Comparison of ENCODE assay signal across 35 mouse cellular contexts in genomic region chr17:36874636-36875035, GRCm38 (mm10). TPM values are rescaled to one million over a fixed set of nuclear protein-coding genes. Genes with fewer than 3 reads are reported as not detected.
DNase-seq lines count a peak whose midpoint lies in the region; ATAC-seq and TF ChIP-seq lines count a peak whose summit lies in the region.
"Had no signal": no experiment of that assay in that cellular context is flagged by ENCODE, and none has a peak within 500 bp of the region (broad histone marks: within the 10 kb centered on the region; RNA-seq: fewer than 3 reads in every experiment).

No protein-coding gene starts in this region.

- peaks cover 13% of the 10 kb centered on the region for H3K27me3 ChIP-seq in heart, embryonic 13.5 days (replicated peaks)
- peaks cover 2% of the 10 kb centered on the region; the same call in 1 of the 2 replicates for H3K27me3 ChIP-seq in heart, embryonic 11.5 days (ENCODE audit: control insufficient read depth, insufficient read depth, low read length)
- H3K27me3 ChIP-seq in lung, postnatal 0 days (replicated peaks; ENCODE audit: insufficient read depth, low read length), result no peaks in the 10 kb centered on the region
- no peaks in the 10 kb centered on the region for H3K27me3 ChIP-seq in liver, embryonic 14.5 days (ENCODE audit: control insufficient read depth, insufficient read depth, low read length)
- H3K27me3 ChIP-seq: forebrain, embryonic 15.5 days; hindbrain, embryonic 15.5 days; midbrain, embryonic 15.5 days had no signal

- no peaks in the 10 kb centered on the region for H3K9me3 ChIP-seq in heart, embryonic 13.5 days
- H3K9me3 ChIP-seq in heart, embryonic 11.5 days (replicated peaks; ENCODE audit: control insufficient read depth, low read length), result no peaks in the 10 kb centered on the region
- H3K9me3 ChIP-seq in lung, postnatal 0 days (ENCODE audit: low read length), result no peaks in the 10 kb centered on the region
- H3K9me3 ChIP-seq in liver, embryonic 14.5 days (ENCODE audit: control insufficient read depth, low read length), result no peaks in the 10 kb centered on the region
- H3K9me3 ChIP-seq: embryonic facial prominence, embryonic 15.5 days; forebrain, embryonic 10.5 days; forebrain, embryonic 15.5 days; heart, embryonic 12.5 days; hindbrain, embryonic 15.5 days; midbrain, embryonic 10.5 days; midbrain, embryonic 15.5 days had no signal

- no peak overlapping the region for H3K4me3 ChIP-seq in heart, embryonic 13.5 days
- H3K4me3 ChIP-seq in heart, embryonic 11.5 days (ENCODE audit: low read depth, low read length), result no peak overlapping the region
- no peak overlapping the region for H3K4me3 ChIP-seq in lung, postnatal 0 days (ENCODE audit: low read depth, low read length)
- H3K4me3 ChIP-seq in liver, embryonic 14.5 days (ENCODE audit: insufficient read depth in 1 of 2, low read depth in 2 of 2, low read length in 2 of 2), result peak overlapping the region; percentile 2 to 20; a peak in 2 of 4 replicates
- H3K4me3 ChIP-seq: embryonic facial prominence, embryonic 15.5 days; forebrain, embryonic 10.5 days; forebrain, embryonic 15.5 days; gastrocnemius, adult 2 months; heart, embryonic 12.5 days; hindbrain, embryonic 15.5 days; midbrain, embryonic 10.5 days; midbrain, embryonic 15.5 days had no signal

- no peak for ATAC-seq in heart, embryonic 13.5 days (ENCODE audit: extremely low read depth, insufficient number of reproducible peaks, low FRiP score, low TSS enrichment)
- ATAC-seq in heart, embryonic 11.5 days (replicated peaks; ENCODE audit: insufficient number of reproducible peaks, low FRiP score, low TSS enrichment), result no peak
- peak; percentile 6; the same call in 1 of the 2 replicates for ATAC-seq in lung, postnatal 0 days
- no peak for ATAC-seq in liver, embryonic 14.5 days (ENCODE audit: insufficient read depth)
- ATAC-seq: CD4-positive, CD25-positive, alpha-beta regulatory T cell, adult 4 months; forebrain, embryonic 15.5 days; inflammation-experienced regulatory T-cells, adult 6 months; midbrain, embryonic 15.5 days had no signal

- H3K27ac ChIP-seq in heart, embryonic 13.5 days (replicated peaks), result no peak overlapping the region
- H3K27ac ChIP-seq in heart, embryonic 11.5 days (ENCODE audit: low read depth, low read length), result no peak overlapping the region
- no peak overlapping the region for H3K27ac ChIP-seq in lung, postnatal 0 days (ENCODE audit: low read length)
- H3K27ac ChIP-seq in liver, embryonic 14.5 days, result no peak overlapping the region
- H3K27ac ChIP-seq: embryonic facial prominence, embryonic 15.5 days; forebrain, embryonic 10.5 days; forebrain, embryonic 15.5 days; gastrocnemius, adult 2 months; hindbrain, embryonic 15.5 days; kidney, postnatal 0 days; midbrain, embryonic 10.5 days; midbrain, embryonic 15.5 days had no signal

- DNase-seq in lung, postnatal 0 days (ENCODE audit: low spot score), result peak; percentile 26
- no peak for DNase-seq in lung, postnatal 10 days
- DNase-seq in liver, embryonic 14.5 days (ENCODE audit: low read depth in 3 of 3, low spot score in 3 of 3), result no peak
- DNase-seq in thymus, postnatal 0 days (ENCODE audit: low spot score), result no peak
- DNase-seq in left cerebral cortex, adult 11 months (ENCODE audit: low spot score), result no peak
- DNase-seq in neural tube, embryonic 10.5 days (ENCODE audit: extremely low spot score, low spot score), result no peak
- DNase-seq: adrenal gland, postnatal 36 days; cerebellum, adult 18-20 months; cerebellum, postnatal 10 days; gastrocnemius, adult 2 months; gastrocnemius, postnatal 36 days; heart, adult 18-20 months; heart, postnatal 10 days; kidney, adult 8-10 months; kidney, postnatal 4 days; left cerebral cortex, postnatal 4 days; lung, postnatal 14 days; right cerebral cortex, adult 18-20 months; thymus, postnatal 14 days had no signal

- TF ChIP-seq EP300 in lung, postnatal 0 days (IDR thresholded peaks at IDR 0.05), result no peak
- no peak for TF ChIP-seq EP300 in liver, embryonic 14.5 days (IDR thresholded peaks at IDR 0.05; ENCODE audit: low read depth)

- no peak for TF ChIP-seq CTCF in lung, postnatal 0 days (IDR thresholded peaks at IDR 0.05)
- TF ChIP-seq CTCF in liver, embryonic 14.5 days (IDR thresholded peaks at IDR 0.05; ENCODE audit: low read depth), result no peak

- H3K4me2 ChIP-seq in heart, embryonic 13.5 days, result peak overlapping the region; percentile 13; the same call in 1 of the 2 replicates
- no peak overlapping the region for H3K4me2 ChIP-seq in heart, embryonic 11.5 days
- H3K4me2 ChIP-seq in lung, postnatal 0 days (replicated peaks; ENCODE audit: low read depth, low read length), result no peak overlapping the region
- peak overlapping the region; percentile 42 for H3K4me2 ChIP-seq in liver, embryonic 14.5 days (ENCODE audit: low read depth)
- H3K4me2 ChIP-seq: embryonic facial prominence, embryonic 15.5 days; forebrain, embryonic 15.5 days; heart, embryonic 12.5 days; hindbrain, embryonic 15.5 days; midbrain, embryonic 15.5 days had no signal

- H3K9ac ChIP-seq in heart, embryonic 13.5 days, result no peak overlapping the region
- no peak overlapping the region for H3K9ac ChIP-seq in heart, embryonic 11.5 days (ENCODE audit: low read depth, low read length)
- no peak overlapping the region for H3K9ac ChIP-seq in lung, postnatal 0 days (replicated peaks; ENCODE audit: low read depth)
- no peak overlapping the region for H3K9ac ChIP-seq in liver, embryonic 14.5 days (replicated peaks)
- H3K9ac ChIP-seq: embryonic facial prominence, embryonic 15.5 days; forebrain, embryonic 15.5 days; heart, embryonic 12.5 days; hindbrain, embryonic 15.5 days; midbrain, embryonic 15.5 days had no signal

- 47% methylated on average over 4 of the region's 4 CpGs for WGBS in heart, embryonic 13.5 days
- WGBS in heart, embryonic 11.5 days (ENCODE audit: insufficient replicate concordance), result 55% methylated on average over 4 of the region's 4 CpGs
- WGBS in lung, postnatal 0 days, result 23% methylated on average over 4 of the region's 4 CpGs
- WGBS in liver, embryonic 14.5 days (ENCODE audit: insufficient replicate concordance), result 65% methylated on average over 4 of the region's 4 CpGs

- 0 out of 2 replicates have a peak, but pooled peaks cover 4% of the 10 kb centered on the region for H3K4me1 ChIP-seq in heart, embryonic 13.5 days
- no peaks in the 10 kb centered on the region for H3K4me1 ChIP-seq in heart, embryonic 11.5 days (ENCODE audit: control insufficient read depth, insufficient read depth, low read length)
- no peaks in the 10 kb centered on the region for H3K4me1 ChIP-seq in lung, postnatal 0 days (ENCODE audit: insufficient read depth, low read depth, low read length)
- H3K4me1 ChIP-seq in liver, embryonic 14.5 days (replicated peaks; ENCODE audit: control insufficient read depth in 2 of 2, insufficient read depth in 2 of 2, low read length in 1 of 2), result peaks cover 6 to 19% of the 10 kb centered on the region in 2 experiments; a peak in 3 of 4 replicates
- H3K4me1 ChIP-seq: embryonic facial prominence, embryonic 15.5 days; forebrain, embryonic 10.5 days; forebrain, embryonic 15.5 days; heart, embryonic 12.5 days; hindbrain, embryonic 15.5 days; midbrain, embryonic 10.5 days; midbrain, embryonic 15.5 days had no signal

- H3K36me3 ChIP-seq in heart, embryonic 13.5 days, result no peaks in the 10 kb centered on the region
- H3K36me3 ChIP-seq in heart, embryonic 11.5 days (ENCODE audit: control insufficient read depth, insufficient read depth, low read length), result no peaks in the 10 kb centered on the region
- H3K36me3 ChIP-seq in lung, postnatal 0 days (ENCODE audit: insufficient read depth, low read length), result no peaks in the 10 kb centered on the region
- H3K36me3 ChIP-seq in liver, embryonic 14.5 days (replicated peaks; ENCODE audit: control insufficient read depth, insufficient read depth, low read depth), result peaks cover 77% of the 10 kb centered on the region
- H3K36me3 ChIP-seq: embryonic facial prominence, embryonic 15.5 days; forebrain, embryonic 10.5 days; forebrain, embryonic 15.5 days; heart, embryonic 12.5 days; hindbrain, embryonic 15.5 days; midbrain, embryonic 10.5 days; midbrain, embryonic 15.5 days had no signal

RNA-seq across cellular contexts. Expression of gene Trim10, which starts 5.3 kb away (rescaled TPM):
- 13.3 and 16.0 TPM in 2 replicates for polyA plus RNA-seq in heart, embryonic 13.5 days (2015; fragmentation: Nextera tagmentation; extraction: Ambion mirVana)
- polyA plus RNA-seq in heart, embryonic 11.5 days (2014; fragmentation: Nextera tagmentation; extraction: Ambion mirVana), result 28.7 and 32.3 TPM in 2 replicates
- 3.5 and 3.6 TPM in 2 replicates for polyA plus RNA-seq in lung, postnatal 0 days (2015; fragmentation: Nextera tagmentation; extraction: Ambion mirVana)
- polyA plus RNA-seq in liver, embryonic 14.5 days (2012; rRNA removed), result 82.4 and 114 TPM in 2 replicates
- 251 and 278 TPM in 2 replicates for polyA plus RNA-seq in liver, embryonic 14.5 days (2014; fragmentation: Nextera tagmentation; extraction: Ambion mirVana)
- polyA plus RNA-seq in thymus, postnatal 0 days (2015; fragmentation: Nextera tagmentation; extraction: Ambion mirVana), result 0.09 and 0.24 TPM in 2 replicates
- polyA plus RNA-seq: inflammation-experienced regulatory T-cells, adult 6 months; liver, adult 2 months had no signal

RNA-seq across cellular contexts. Expression of gene Trim15, which starts 7.6 kb away (rescaled TPM):
- 0.23 TPM in 2 replicates for polyA plus RNA-seq in heart, embryonic 13.5 days (2015; fragmentation: Nextera tagmentation; extraction: Ambion mirVana)
- 0.31 and 0.39 TPM in 2 replicates for polyA plus RNA-seq in heart, embryonic 11.5 days (2014; fragmentation: Nextera tagmentation; extraction: Ambion mirVana)
- 0.10 and 0.14 TPM in 2 replicates for polyA plus RNA-seq in lung, postnatal 0 days (2015; fragmentation: Nextera tagmentation; extraction: Ambion mirVana)
- 0.15 and 0.26 TPM in 2 replicates for polyA plus RNA-seq in liver, embryonic 14.5 days (2012; rRNA removed)
- polyA plus RNA-seq in liver, embryonic 14.5 days (2014; fragmentation: Nextera tagmentation; extraction: Ambion mirVana), result 0.20 and 0.32 TPM in 2 replicates
- polyA plus RNA-seq in thymus, postnatal 0 days (2015; fragmentation: Nextera tagmentation; extraction: Ambion mirVana), result 0.08 and 0.09 TPM in 2 replicates
- polyA plus RNA-seq: liver, adult 2 months had no signal

RNA-seq across cellular contexts. Expression of gene Trim40, which starts 15.3 kb away (rescaled TPM):
- not detected in 2 replicates for polyA plus RNA-seq in heart, embryonic 13.5 days (2015; fragmentation: Nextera tagmentation; extraction: Ambion mirVana)
- not detected in 2 replicates for polyA plus RNA-seq in heart, embryonic 11.5 days (2014; fragmentation: Nextera tagmentation; extraction: Ambion mirVana)
- not detected in 2 replicates for polyA plus RNA-seq in lung, postnatal 0 days (2015; fragmentation: Nextera tagmentation; extraction: Ambion mirVana)
- not detected in 2 replicates for polyA plus RNA-seq in liver, embryonic 14.5 days (2012; rRNA removed)
- polyA plus RNA-seq in liver, embryonic 14.5 days (2014; fragmentation: Nextera tagmentation; extraction: Ambion mirVana), result not detected in 2 replicates
- 0.16 and 0.28 TPM in 2 replicates for polyA plus RNA-seq in thymus, postnatal 0 days (2015; fragmentation: Nextera tagmentation; extraction: Ambion mirVana)
- polyA plus RNA-seq: brain, embryonic 14.5 days; CD4-positive, CD25-positive, alpha-beta regulatory T cell, adult 4 months; embryonic facial prominence, embryonic 15.5 days; forebrain, embryonic 10.5 days; forebrain, embryonic 15.5 days; heart, embryonic 12.5 days; inflammation-experienced regulatory T-cells, adult 6 months; kidney, postnatal 0 days; midbrain, embryonic 10.5 days; midbrain, embryonic 15.5 days; neural tube, embryonic 11.5 days; stomach, embryonic 14.5 days had no signal

RNA-seq across cellular contexts. Expression of gene Trim31, which starts 23.3 kb away (rescaled TPM):
- not detected in 2 replicates for polyA plus RNA-seq in heart, embryonic 13.5 days (2015; fragmentation: Nextera tagmentation; extraction: Ambion mirVana)
- polyA plus RNA-seq in heart, embryonic 11.5 days (2014; fragmentation: Nextera tagmentation; extraction: Ambion mirVana), result not detected in 2 replicates
- not detected in 2 replicates for polyA plus RNA-seq in lung, postnatal 0 days (2015; fragmentation: Nextera tagmentation; extraction: Ambion mirVana)
- polyA plus RNA-seq in liver, embryonic 14.5 days (2012; rRNA removed), result 0.03 TPM in 1 of 2 replicates, not detected in the other
- not detected in 2 replicates for polyA plus RNA-seq in liver, embryonic 14.5 days (2014; fragmentation: Nextera tagmentation; extraction: Ambion mirVana)
- polyA plus RNA-seq in thymus, postnatal 0 days (2015; fragmentation: Nextera tagmentation; extraction: Ambion mirVana), result 0.16 and 0.19 TPM in 2 replicates
- polyA plus RNA-seq: brain, embryonic 14.5 days; CD4-positive, CD25-positive, alpha-beta regulatory T cell, adult 4 months; embryonic facial prominence, embryonic 15.5 days; forebrain, embryonic 10.5 days; forebrain, embryonic 15.5 days; heart, embryonic 12.5 days; hindbrain, embryonic 15.5 days; inflammation-experienced regulatory T-cells, adult 6 months; kidney, postnatal 0 days; liver, adult 2 months; midbrain, embryonic 10.5 days; midbrain, embryonic 15.5 days; neural tube, embryonic 11.5 days had no signal

RNA-seq across cellular contexts. Expression of gene Trim26, which starts 37.7 kb away (rescaled TPM):
- 21.7 and 22.8 TPM in 2 replicates for polyA plus RNA-seq in heart, embryonic 13.5 days (2015; fragmentation: Nextera tagmentation; extraction: Ambion mirVana)
- 21.4 and 21.9 TPM in 2 replicates for polyA plus RNA-seq in heart, embryonic 11.5 days (2014; fragmentation: Nextera tagmentation; extraction: Ambion mirVana)
- 29.7 and 35.3 TPM in 2 replicates for polyA plus RNA-seq in lung, postnatal 0 days (2015; fragmentation: Nextera tagmentation; extraction: Ambion mirVana)
- 6.6 and 8.6 TPM in 2 replicates for polyA plus RNA-seq in liver, embryonic 14.5 days (2012; rRNA removed)
- 6.7 and 7.9 TPM in 2 replicates for polyA plus RNA-seq in liver, embryonic 14.5 days (2014; fragmentation: Nextera tagmentation; extraction: Ambion mirVana)
- polyA plus RNA-seq in thymus, postnatal 0 days (2015; fragmentation: Nextera tagmentation; extraction: Ambion mirVana), result 17.9 and 19.9 TPM in 2 replicates

Comparison
In these comparisons a context has a peak if more than half of its experiments do, and no peak if none do; other contexts are left out.
1. H3K4me2 ChIP-seq: peak in heart, embryonic 13.5 days (single experiment) and liver, embryonic 14.5 days (single experiment); none in heart, embryonic 11.5 days (single experiment) and lung, postnatal 0 days (single experiment).
2. H3K4me3 ChIP-seq: peak in liver, embryonic 14.5 days (2 of 2); none in heart, embryonic 13.5 days (single experiment), heart, embryonic 11.5 days (single experiment) and lung, postnatal 0 days (single experiment).